Mouse (Mus musculus): ENCODE data around the gene Dennd5a. TPM values are rescaled to one million over a fixed set of nuclear protein-coding genes. Genes with fewer than 3 reads are reported as not detected.

Gene Dennd5a
- polyA plus RNA-seq (2014; fragmentation: Nextera tagmentation; extraction: Ambion mirVana), result 54.6 and 57.2 TPM in 2 replicates

DNA sequence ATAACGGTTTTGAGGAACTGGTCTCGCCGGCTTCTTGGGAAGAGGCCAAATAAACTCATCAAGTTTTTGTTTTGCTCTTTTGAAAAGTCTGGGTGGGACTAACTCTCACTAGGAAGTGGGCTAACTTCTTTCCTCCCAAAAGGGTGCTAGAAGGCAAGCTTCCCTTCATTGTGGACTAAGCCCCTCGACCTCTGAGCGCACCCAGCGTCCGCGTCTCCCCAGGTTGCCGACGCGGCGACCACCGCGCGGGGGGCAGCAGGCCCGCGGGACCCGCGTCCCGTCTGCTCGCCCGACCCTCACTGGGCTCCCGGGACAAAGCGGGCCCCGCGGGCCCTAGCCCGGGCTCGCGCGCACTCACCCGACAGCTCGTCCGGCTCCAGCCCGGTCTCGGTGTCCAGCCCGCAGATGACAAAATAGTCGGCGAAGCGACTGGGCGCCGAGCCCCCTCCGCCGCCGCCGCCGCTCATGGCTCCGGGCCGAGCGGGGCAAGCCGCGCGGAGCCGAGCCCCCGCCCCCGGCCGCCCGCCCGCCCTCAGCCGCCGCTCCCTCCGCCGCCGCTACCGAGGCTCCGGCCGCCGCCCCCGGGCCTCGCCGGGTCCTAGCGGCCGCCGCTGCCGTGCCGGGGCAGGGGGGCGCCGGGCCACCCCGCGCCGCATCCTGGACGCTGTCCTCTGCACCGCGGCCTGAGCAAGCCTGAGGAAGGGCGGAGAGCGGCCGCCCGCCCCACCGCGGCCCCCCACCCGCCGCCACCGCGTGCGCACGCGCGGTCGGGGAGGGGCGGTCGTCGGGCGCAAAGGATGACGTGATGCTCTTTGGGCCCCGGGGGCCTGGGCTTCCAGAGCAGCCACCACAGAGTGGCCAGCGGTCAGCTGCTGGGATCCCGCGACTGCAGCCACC, at the start of gene Dennd5a:
TSS of gene Dennd5a (minus strand) at position 755 of the 897 bp plus-strand sequence.
- DNase-seq, result peak; percentile 95
- no peaks in the 10 kb centered on the region for H3K36me3 ChIP-seq (ENCODE audit: control insufficient read depth, insufficient read depth, low read length)
- H3K27ac ChIP-seq (replicated peaks; ENCODE audit: low read depth, low read length), result peak within 1 kb of the TSS; percentile 93
- H3K4me1 ChIP-seq (ENCODE audit: control insufficient read depth, insufficient read depth, low read length), result peaks cover 33% of the 10 kb centered on the region
- H3K4me3 ChIP-seq (replicated peaks; ENCODE audit: low read depth, low read length), result peak within 1 kb of the TSS; percentile 72
- H3K9ac ChIP-seq (replicated peaks; ENCODE audit: low read length), result peak within 1 kb of the TSS; percentile 88
- H3K4me2 ChIP-seq (ENCODE audit: low read length), result peak within 1 kb of the TSS; percentile 87
- under 1% methylated on average over 79 of the region's 107 CpGs for WGBS
- H3K9me3 ChIP-seq (ENCODE audit: control insufficient read depth, low read length), result no peaks in the 10 kb centered on the region
- ATAC-seq (ENCODE audit: low FRiP score, low TSS enrichment), result peak; percentile 95
- H3K27me3 ChIP-seq (ENCODE audit: control insufficient read depth, insufficient read depth, low read length), result no peaks in the 10 kb centered on the region

DNA sequence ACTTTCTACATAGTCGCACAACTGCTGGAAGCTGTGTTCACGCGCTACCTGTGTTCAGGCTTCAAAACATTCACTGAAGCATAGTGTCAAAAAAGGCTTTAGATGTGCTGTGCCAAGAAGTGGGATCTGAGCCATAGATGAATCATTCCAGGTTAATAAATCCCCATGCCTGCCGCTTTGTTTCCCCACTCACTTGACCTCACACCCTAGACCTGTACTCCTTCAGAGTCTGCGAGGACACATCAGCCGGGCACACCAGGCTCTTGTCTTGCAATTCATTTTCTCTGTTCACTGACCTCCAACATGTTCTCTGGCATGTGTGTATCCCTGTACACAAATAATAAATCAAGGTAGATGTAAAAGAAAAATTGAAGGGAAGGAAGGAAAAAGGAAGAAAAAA, 48.8 kb upstream of the Dennd5a start:
- Histone ChIP-seq H3K4me2 (ENCODE audit: low read length) (no peak overlapping the region), H3K9me3 (ENCODE audit: control insufficient read depth, low read length) (no peaks in the 10 kb centered on the region), H3K27ac (replicated peaks; ENCODE audit: low read depth, low read length) (no peak overlapping the region), H3K4me3 (replicated peaks; ENCODE audit: low read depth, low read length) (no peak overlapping the region), H3K36me3 (ENCODE audit: control insufficient read depth, insufficient read depth, low read length) (no peaks in the 10 kb centered on the region), H3K27me3 (ENCODE audit: control insufficient read depth, insufficient read depth, low read length) (no peaks in the 10 kb centered on the region), H3K4me1 (ENCODE audit: control insufficient read depth, insufficient read depth, low read length) (no peaks in the 10 kb centered on the region), H3K9ac (replicated peaks; ENCODE audit: low read length) (no peak overlapping the region)
- ATAC-seq (ENCODE audit: low FRiP score, low TSS enrichment), result no peak
- WGBS, result 96% methylated on average over 6 of the region's 6 CpGs
- DNase-seq, result no peak

DNA sequence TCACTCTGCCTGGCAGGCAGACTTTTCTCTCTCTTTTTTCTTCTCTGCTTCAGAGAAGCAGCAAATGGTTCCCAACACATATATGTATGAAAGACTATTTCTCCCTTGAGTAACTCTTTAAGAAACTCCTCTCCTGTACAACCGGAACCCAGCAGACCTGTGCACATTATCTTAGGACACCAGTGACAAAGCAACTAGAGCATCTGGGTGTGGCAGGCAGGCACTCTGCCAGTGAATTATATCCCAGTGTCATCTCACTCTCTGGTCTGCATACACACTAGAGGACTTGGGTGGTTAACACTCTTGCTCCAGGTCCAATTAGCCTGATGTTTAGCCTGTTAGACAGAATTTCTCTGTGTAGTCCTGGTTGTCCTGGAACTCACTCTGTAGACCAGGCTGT, 48.2 kb upstream of the Dennd5a start:
- H3K27me3 ChIP-seq (ENCODE audit: control insufficient read depth, insufficient read depth, low read length), result no peaks in the 10 kb centered on the region
- DNase-seq (no peak), ATAC-seq (ENCODE audit: low FRiP score, low TSS enrichment) (no peak)
- H3K4me1 ChIP-seq (ENCODE audit: control insufficient read depth, insufficient read depth, low read length), result no peaks in the 10 kb centered on the region
- no peaks in the 10 kb centered on the region for H3K36me3 ChIP-seq (ENCODE audit: control insufficient read depth, insufficient read depth, low read length)
- H3K4me3 ChIP-seq (replicated peaks; ENCODE audit: low read depth, low read length), result no peak overlapping the region
- H3K9ac ChIP-seq (replicated peaks; ENCODE audit: low read length), result no peak overlapping the region
- H3K27ac ChIP-seq (replicated peaks; ENCODE audit: low read depth, low read length), result no peak overlapping the region
- 91% methylated on average over 1 of the region's 1 CpGs for WGBS
- no peak overlapping the region for H3K4me2 ChIP-seq (ENCODE audit: low read length)
- no peaks in the 10 kb centered on the region for H3K9me3 ChIP-seq (ENCODE audit: control insufficient read depth, low read length)

DNA sequence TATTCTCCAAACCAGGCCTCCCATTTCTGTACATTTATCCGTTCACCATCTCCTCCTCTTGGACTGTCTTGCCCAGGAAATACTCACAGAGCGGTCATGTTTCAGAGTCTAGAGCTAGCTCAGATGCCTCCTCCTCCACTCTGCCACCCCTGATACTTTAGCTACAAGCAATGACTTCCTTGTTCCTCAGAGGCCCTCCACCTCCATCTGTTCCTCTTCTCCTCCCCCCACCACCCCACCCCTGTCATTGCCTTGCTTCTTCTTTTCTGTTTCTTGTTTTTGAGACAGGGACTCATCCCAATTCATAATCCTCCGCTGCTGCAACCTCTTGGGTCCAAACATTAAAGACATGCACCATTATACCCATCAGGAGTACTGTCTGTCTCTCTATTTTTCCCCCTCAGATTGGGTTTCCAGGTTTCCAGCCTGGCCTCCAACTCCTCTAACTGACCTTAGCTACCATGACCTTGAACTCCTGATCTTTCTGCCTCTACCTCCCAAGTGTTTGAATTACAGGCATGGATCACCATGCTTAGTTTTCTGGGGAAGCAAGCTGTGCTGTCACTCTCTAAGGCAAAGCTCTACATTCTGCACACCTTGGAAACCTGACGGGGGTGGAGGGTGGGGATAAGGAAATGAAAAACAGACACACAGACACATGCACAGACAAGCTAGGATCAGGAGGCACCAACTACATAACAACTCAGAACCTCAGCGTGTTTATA, 46.4 kb upstream of the Dennd5a start:
- H3K27ac ChIP-seq (replicated peaks; ENCODE audit: low read depth, low read length), result no peak overlapping the region
- no peaks in the 10 kb centered on the region for H3K36me3 ChIP-seq (ENCODE audit: control insufficient read depth, insufficient read depth, low read length)
- no peak overlapping the region for H3K4me3 ChIP-seq (replicated peaks; ENCODE audit: low read depth, low read length)
- H3K4me1 ChIP-seq (ENCODE audit: control insufficient read depth, insufficient read depth, low read length), result 0 out of 2 replicates have a peak, but pooled peaks cover 3% of the 10 kb centered on the region
- H3K9ac ChIP-seq (replicated peaks; ENCODE audit: low read length), result no peak overlapping the region
- 80% methylated on average over 5 of the region's 5 CpGs for WGBS
- ATAC-seq (ENCODE audit: low FRiP score, low TSS enrichment) (no peak), DNase-seq (no peak)
- H3K4me2 ChIP-seq (ENCODE audit: low read length), result no peak overlapping the region
- H3K9me3 ChIP-seq (ENCODE audit: control insufficient read depth, low read length), result no peaks in the 10 kb centered on the region
- no peaks in the 10 kb centered on the region for H3K27me3 ChIP-seq (ENCODE audit: control insufficient read depth, insufficient read depth, low read length)

DNA sequence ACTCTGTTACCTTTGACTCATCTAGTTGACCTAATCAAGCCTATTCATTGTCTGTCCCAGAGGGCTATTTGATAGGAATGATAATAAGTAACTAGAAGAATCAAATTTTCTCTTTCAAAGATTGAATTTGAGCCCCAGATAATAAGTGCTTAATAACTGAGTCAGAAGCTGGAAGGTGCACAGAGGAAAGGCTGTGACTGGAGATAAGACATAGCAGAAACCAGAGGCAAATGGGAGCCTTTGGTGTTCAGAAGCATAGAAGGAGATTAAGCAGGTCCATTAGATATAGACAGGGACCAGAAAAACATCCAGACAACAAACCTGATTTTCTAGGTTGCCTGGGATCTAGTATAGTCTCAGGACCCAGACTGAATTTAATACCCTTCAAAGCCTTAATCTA, 45.7 kb upstream of the Dennd5a start:
- H3K27me3 ChIP-seq (ENCODE audit: control insufficient read depth, insufficient read depth, low read length), result no peaks in the 10 kb centered on the region
- 0 out of 2 replicates have a peak, but pooled peaks cover 3% of the 10 kb centered on the region for H3K4me1 ChIP-seq (ENCODE audit: control insufficient read depth, insufficient read depth, low read length)
- no peak overlapping the region for H3K4me3 ChIP-seq (replicated peaks; ENCODE audit: low read depth, low read length)
- no peaks in the 10 kb centered on the region for H3K36me3 ChIP-seq (ENCODE audit: control insufficient read depth, insufficient read depth, low read length)
- H3K27ac ChIP-seq (replicated peaks; ENCODE audit: low read depth, low read length), result no peak overlapping the region
- H3K9me3 ChIP-seq (ENCODE audit: control insufficient read depth, low read length), result no peaks in the 10 kb centered on the region
- DNase-seq, result no peak
- no peak overlapping the region for H3K9ac ChIP-seq (replicated peaks; ENCODE audit: low read length)
- ATAC-seq (ENCODE audit: low FRiP score, low TSS enrichment), result no peak
- H3K4me2 ChIP-seq (ENCODE audit: low read length), result no peak overlapping the region

DNA sequence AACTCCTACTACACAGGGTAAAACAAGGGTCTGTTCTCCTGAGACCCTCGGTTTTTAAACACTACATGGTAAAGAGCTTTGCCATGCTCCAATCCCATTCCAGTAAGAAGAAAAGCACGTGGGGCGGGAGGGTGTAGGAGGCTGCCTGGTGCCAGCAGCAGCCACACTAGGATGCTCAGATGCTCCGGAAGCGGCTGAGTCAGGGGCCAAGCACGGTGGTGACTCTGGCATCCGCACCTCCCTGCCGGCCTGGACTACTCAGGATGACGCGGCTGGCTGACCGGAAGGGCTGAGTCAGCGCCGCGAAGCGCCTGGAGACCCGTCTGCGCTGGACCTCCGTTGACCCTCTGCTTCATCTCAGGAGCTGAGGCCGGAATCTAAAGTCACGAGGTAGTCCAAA, 42.7 kb upstream of the Dennd5a start:
- no peaks in the 10 kb centered on the region for H3K9me3 ChIP-seq (ENCODE audit: control insufficient read depth, low read length)
- DNase-seq (peak; percentile 25), ATAC-seq (ENCODE audit: low FRiP score, low TSS enrichment) (no peak)
- H3K27ac ChIP-seq (replicated peaks; ENCODE audit: low read depth, low read length), result no peak overlapping the region
- peak overlapping the region; percentile 46; the same call in 1 of the 2 replicates for H3K9ac ChIP-seq (replicated peaks; ENCODE audit: low read length)
- H3K36me3 ChIP-seq (ENCODE audit: control insufficient read depth, insufficient read depth, low read length), result no peaks in the 10 kb centered on the region
- H3K4me1 ChIP-seq (ENCODE audit: control insufficient read depth, insufficient read depth, low read length), result 0 out of 2 replicates have a peak, but pooled peaks cover 3% of the 10 kb centered on the region
- WGBS, result 14% methylated on average over 20 of the region's 20 CpGs
- H3K4me3 ChIP-seq (replicated peaks; ENCODE audit: low read depth, low read length), result peak overlapping the region; percentile 5; the same call in 1 of the 2 replicates
- peak overlapping the region; percentile 45 for H3K4me2 ChIP-seq (ENCODE audit: low read length)
- no peaks in the 10 kb centered on the region for H3K27me3 ChIP-seq (ENCODE audit: control insufficient read depth, insufficient read depth, low read length)

DNA sequence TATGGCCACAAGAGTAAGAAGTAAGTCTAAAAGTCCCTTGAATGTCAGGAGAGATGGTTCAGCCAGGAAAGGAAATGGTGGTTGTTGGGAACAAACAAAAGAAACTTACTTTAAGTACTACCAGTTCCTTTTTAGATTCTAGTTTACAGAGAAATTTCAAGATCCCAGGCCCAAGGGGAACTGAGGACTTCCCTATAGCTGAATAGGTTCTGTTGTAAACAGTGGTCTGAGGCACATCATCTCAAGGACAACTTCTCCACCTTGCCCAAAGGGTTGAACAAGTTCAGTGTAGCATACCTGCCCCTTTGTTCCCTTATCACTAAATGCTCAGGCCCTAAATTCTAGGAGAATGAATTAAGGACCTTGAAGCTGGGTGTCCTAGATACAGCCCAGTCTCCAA, 41.8 kb upstream of the Dennd5a start:
- no peak overlapping the region for H3K9ac ChIP-seq (replicated peaks; ENCODE audit: low read length)
- DNase-seq, result no peak
- ATAC-seq (ENCODE audit: low FRiP score, low TSS enrichment), result no peak
- no peak overlapping the region for H3K27ac ChIP-seq (replicated peaks; ENCODE audit: low read depth, low read length)
- H3K27me3 ChIP-seq (ENCODE audit: control insufficient read depth, insufficient read depth, low read length), result no peaks in the 10 kb centered on the region
- no peak overlapping the region for H3K4me3 ChIP-seq (replicated peaks; ENCODE audit: low read depth, low read length)
- 0 out of 2 replicates have a peak, but pooled peaks cover 3% of the 10 kb centered on the region for H3K4me1 ChIP-seq (ENCODE audit: control insufficient read depth, insufficient read depth, low read length)
- H3K4me2 ChIP-seq (ENCODE audit: low read length), result no peak overlapping the region
- H3K9me3 ChIP-seq (ENCODE audit: control insufficient read depth, low read length), result no peaks in the 10 kb centered on the region
- H3K36me3 ChIP-seq (ENCODE audit: control insufficient read depth, insufficient read depth, low read length), result no peaks in the 10 kb centered on the region

DNA sequence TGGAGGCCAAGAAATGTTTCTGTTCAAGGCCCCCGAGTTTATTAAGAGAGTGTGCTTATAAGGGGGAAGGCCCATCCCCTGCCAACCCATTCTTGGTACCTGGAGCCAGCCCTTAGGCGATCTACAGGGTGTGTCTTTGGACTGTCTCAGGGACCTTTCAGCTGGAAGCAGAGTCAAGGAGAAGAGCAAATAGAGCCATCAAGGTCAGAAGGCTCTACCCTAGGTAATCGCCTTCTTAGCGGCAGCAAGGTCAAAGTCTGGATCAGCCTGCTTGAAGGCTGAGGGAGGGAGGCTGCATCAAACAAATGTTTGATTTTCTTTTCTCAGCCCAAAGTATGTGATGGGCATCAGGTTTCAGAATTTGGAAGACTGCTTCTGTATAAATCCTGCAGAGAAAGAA, 38.1 kb upstream of the Dennd5a start:
- 83% methylated on average over 4 of the region's 4 CpGs for WGBS

More for the DNA sequence above, 38.1 kb upstream of the Dennd5a start:
- Histone ChIP-seq H3K36me3 (ENCODE audit: control insufficient read depth, insufficient read depth, low read length) (no peaks in the 10 kb centered on the region), H3K27ac (replicated peaks; ENCODE audit: low read depth, low read length) (no peak overlapping the region), H3K4me2 (ENCODE audit: low read length) (no peak overlapping the region), H3K4me1 (ENCODE audit: control insufficient read depth, insufficient read depth, low read length) (0 out of 2 replicates have a peak, but pooled peaks cover 3% of the 10 kb centered on the region), H3K4me3 (replicated peaks; ENCODE audit: low read depth, low read length) (no peak overlapping the region), H3K9me3 (ENCODE audit: control insufficient read depth, low read length) (no peaks in the 10 kb centered on the region), H3K9ac (replicated peaks; ENCODE audit: low read length) (no peak overlapping the region), H3K27me3 (ENCODE audit: control insufficient read depth, insufficient read depth, low read length) (no peaks in the 10 kb centered on the region)
- ATAC-seq (ENCODE audit: low FRiP score, low TSS enrichment), result no peak
- DNase-seq, result no peak

All from midbrain, embryonic 14.5 days (tissue).